Mouse (Mus musculus): ENCODE results near the gene Wscd2.

DNA sequence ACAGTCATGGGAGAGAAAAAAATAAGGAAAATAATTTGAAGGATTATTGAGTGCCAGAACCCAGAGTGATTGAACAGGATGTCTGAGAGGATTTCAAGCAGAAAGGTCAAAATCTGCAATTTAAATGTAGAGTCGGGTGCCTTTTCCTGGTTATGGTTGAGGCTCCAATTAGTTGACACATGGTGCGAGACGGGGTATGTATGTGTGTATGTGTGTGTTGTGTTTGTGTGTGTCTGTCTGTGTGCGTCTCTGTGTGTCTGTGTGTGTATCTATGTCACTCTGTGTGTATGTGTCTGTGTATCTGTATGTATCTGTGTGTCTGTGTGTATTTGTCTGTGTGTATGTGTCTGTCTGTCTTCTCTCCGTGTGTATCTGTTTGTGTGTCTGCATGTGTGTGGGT, 11.1 kb upstream of the Wscd2 start:
- TF ChIP-seq CTCF (IDR thresholded peaks at IDR 0.05; ENCODE audit: low read depth) (no peak), EP300 (optimal IDR thresholded peaks at IDR 0.05) (no peak)

Data from stomach, postnatal 0 days (tissue).